Mouse (Mus musculus) cerebellum, adult 11 months (tissue): Measurements from ENCODE around the gene Gm26566.
"Not testable (repeated sequence)": the region's sequence is repeated elsewhere in the genome, so short reads cannot be mapped to it uniquely, and the experiment has no call there.

Experiments
- DNase-seq: peaks from one replicate; pipeline ENCODE4 v3.0.0; 2022

Gm26566 gene

GRCm38 (mm10) chr4:88741426-88741825 is 19.8 kb downstream of the Gm26566 start:
- no peak for DNase-seq

- no peak for DNase-seq
Measured at GRCm38 (mm10) chr4:88742771-88743371, 21.3 kb downstream of the Gm26566 start.

GRCm38 (mm10) chr4:88744207-88744606 is 22.6 kb downstream of the Gm26566 start:
- no peak for DNase-seq

GRCm38 (mm10) chr4:88749926-88750325 is 28.3 kb downstream of the Gm26566 start:
- no peak for DNase-seq

GRCm38 (mm10) chr4:88754818-88755340 is 33.3 kb downstream of the Gm26566 start, which contains the start of gene Gm13271:
TSS of gene Gm13271 (plus strand) at chr4:88754868.
- peak; percentile 82 for DNase-seq

GRCm38 (mm10) chr4:88756581-88757513 is 35.2 kb downstream of the Gm26566 start:
- DNase-seq, result not testable (repeated sequence)

GRCm38 (mm10) chr4:88757628-88758031 is 36.0 kb downstream of the Gm26566 start:
- peak; percentile 93 for DNase-seq

- peak; percentile 33 for DNase-seq
Measured at GRCm38 (mm10) chr4:88758751-88759150, 37.1 kb downstream of the Gm26566 start.

- peak; percentile 60 for DNase-seq
Measured at GRCm38 (mm10) chr4:88759610-88760268, 38.1 kb downstream of the Gm26566 start, which contains the start of gene Gm13283. TSS of gene Gm13283 (plus strand) at chr4:88760119.

GRCm38 (mm10) chr4:88760431-88760830 is 38.8 kb downstream of the Gm26566 start:
- peak; percentile 66 for DNase-seq

- peak; percentile 78 for DNase-seq
Measured at GRCm38 (mm10) chr4:88761776-88762175, 40.2 kb downstream of the Gm26566 start.

- not testable (repeated sequence) for DNase-seq
Measured at GRCm38 (mm10) chr4:88762341-88762740, 40.7 kb downstream of the Gm26566 start.

GRCm38 (mm10) chr4:88763384-88764018 is 41.9 kb downstream of the Gm26566 start:
- peak; percentile 42 for DNase-seq
